Mouse (Mus musculus) erythroblast, embryonic 14.5 days (primary cell): ENCODE data around the gene Echdc1.

Experiments used
- GATA1 ChIP-seq: IDR thresholded peaks from 2 replicates; pipeline ENCODE4 v1.6.1; 2012; ENCODE audit warnings: low read length, inconsistent platforms, mixed read lengths
- TAL1 ChIP-seq: IDR thresholded peaks from 3 replicates; pipeline ENCODE4 v1.6.1; 2012; ENCODE audit warnings: low read length, inconsistent platforms, mixed read lengths

DNA sequence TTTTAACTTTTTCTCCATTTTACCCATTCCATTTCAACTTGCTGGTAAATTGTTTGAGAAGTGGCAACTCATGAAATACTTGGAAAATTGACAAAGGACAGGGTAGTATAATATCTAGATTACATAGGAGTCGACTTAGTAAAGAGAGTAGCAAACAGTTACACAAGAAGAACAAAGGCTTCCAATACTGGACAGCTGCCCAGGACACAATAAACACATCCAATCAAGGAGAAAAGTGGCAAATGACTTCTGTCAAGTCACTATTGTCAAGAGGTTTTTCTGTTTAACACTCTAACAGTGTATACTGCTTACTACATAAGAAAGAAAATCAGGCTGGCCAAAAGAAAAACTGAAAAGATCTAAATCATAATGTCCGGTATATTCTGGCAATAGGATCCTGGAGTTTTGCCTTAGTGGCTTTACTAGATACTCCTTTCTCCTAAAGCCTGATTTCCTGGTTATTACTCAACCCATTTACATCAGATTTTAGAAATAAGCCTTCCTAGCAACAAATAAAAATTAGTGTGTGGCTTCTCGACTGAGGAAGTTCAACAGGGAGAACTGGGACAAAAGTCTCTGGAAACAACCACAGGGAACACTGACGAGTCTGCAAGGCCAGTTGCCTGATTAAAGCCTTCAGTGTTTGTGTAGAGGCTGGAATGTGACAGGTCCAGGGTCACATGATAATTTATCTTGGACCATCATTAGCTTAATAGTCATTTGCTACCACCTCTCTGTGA lies 1.3 kb upstream of the Echdc1 start:
- TF ChIP-seq GATA1 (no peak), TAL1 (no peak)
